Mouse (Mus musculus) midbrain, embryonic 15.5 days (tissue): ENCODE measurements around the gene Lmx1a. TPM values are rescaled to one million over a fixed set of nuclear protein-coding genes. Genes with fewer than 3 reads are reported as not detected.

Experiments
- ATAC-seq: fragments of 200-750 bp; cut with Nextera tagmentation; replicated peaks from 2 replicates; pipeline ENCODE4 v1.8.0; 2017; ENCODE audit warnings: moderate TSS enrichment
- H3K27ac ChIP-seq: fragments of 300-500 bp; sonication (generic); 2 replicates; pipeline ENCODE4 v1.5.1; 2015; ENCODE audit warnings: mild to moderate bottlenecking, inconsistent platforms
- H3K27me3 ChIP-seq: fragments of 300-500 bp; sonication (generic); replicated peaks from 2 replicates; pipeline ENCODE4 v1.6.1; 2015; ENCODE audit warnings: inconsistent platforms
- H3K36me3 ChIP-seq: fragments of 300-500 bp; sonication (generic); replicated peaks from 2 replicates; pipeline ENCODE4 v1.6.1; 2015; ENCODE audit warnings: inconsistent platforms
- H3K4me1 ChIP-seq: fragments of 300-500 bp; sonication (generic); 2 replicates; pipeline ENCODE4 v1.6.1; 2015; ENCODE audit warnings: inconsistent platforms
- H3K4me2 ChIP-seq: fragments of 300-500 bp; sonication (generic); 2 replicates; pipeline ENCODE4 v1.6.1; 2015; ENCODE audit warnings: inconsistent platforms, mild to moderate bottlenecking, moderate library complexity
- H3K4me3 ChIP-seq: fragments of 300-500 bp; sonication (generic); 2 replicates; pipeline ENCODE4 v1.5.1; 2015; ENCODE audit warnings: mild to moderate bottlenecking, inconsistent platforms
- H3K9ac ChIP-seq: fragments of 300-500 bp; sonication (generic); 2 replicates; pipeline ENCODE4 v1.6.1; 2015; ENCODE audit warnings: mild to moderate bottlenecking, inconsistent platforms
- H3K9me3 ChIP-seq: fragments of 300-500 bp; sonication (generic); 2 replicates; pipeline ENCODE4 v1.6.1; 2016; ENCODE audit warnings: inconsistent platforms
- WGBS: fragments of 180-500 bp; shearing (Covaris S2); methylation state at CpG from one replicate; pipeline ENCODE4 v1.1.7; 2015; ENCODE audit warnings: mixed read lengths; 5-methylcytosine and 5-hydroxymethylcytosine counted together
- polyA plus RNA-seq: library from polyadenylated mRNA; unstranded; fragments of >200 nt; fragmentation: Nextera tagmentation; extraction: Ambion mirVana; gene quantifications from 2 replicates; pipeline ENCODE4 v1.2.1, GENCODE M21; 2015

Gene Lmx1a
- polyA plus RNA-seq, 1 experiment from 2014 or later, result 11.9 TPM

DNA sequence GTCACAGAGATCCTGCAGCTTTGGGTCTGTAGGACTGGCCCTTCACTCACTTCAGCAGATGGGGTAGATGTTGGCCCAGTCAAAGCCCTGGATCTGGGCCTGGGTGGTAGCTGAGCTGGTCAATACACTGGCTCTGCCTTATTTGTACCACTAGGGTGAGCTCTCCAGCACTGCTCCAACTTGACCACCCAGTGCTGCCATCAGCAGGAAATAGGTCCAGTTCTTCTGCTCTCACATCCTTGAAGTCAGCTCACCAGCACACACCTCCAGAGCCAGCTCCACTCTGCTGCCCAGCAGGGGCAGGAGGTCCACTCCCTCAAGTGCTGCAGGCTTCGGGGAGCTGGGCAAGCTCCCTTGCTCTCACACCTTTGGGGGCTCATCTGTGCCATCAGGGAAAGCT lies 183.0 kb downstream of the Lmx1a start:
- Histone ChIP-seq H3K36me3 (no peaks in the 10 kb centered on the region), H3K9ac (no peak overlapping the region), H3K27ac (no peak overlapping the region), H3K27me3 (no peaks in the 10 kb centered on the region), H3K4me1 (no peaks in the 10 kb centered on the region), H3K9me3 (no peaks in the 10 kb centered on the region), H3K4me3 (no peak overlapping the region), H3K4me2 (no peak overlapping the region)
- ATAC-seq, result no peak
- 74% methylated on average over 1 of the region's 1 CpGs for WGBS

DNA sequence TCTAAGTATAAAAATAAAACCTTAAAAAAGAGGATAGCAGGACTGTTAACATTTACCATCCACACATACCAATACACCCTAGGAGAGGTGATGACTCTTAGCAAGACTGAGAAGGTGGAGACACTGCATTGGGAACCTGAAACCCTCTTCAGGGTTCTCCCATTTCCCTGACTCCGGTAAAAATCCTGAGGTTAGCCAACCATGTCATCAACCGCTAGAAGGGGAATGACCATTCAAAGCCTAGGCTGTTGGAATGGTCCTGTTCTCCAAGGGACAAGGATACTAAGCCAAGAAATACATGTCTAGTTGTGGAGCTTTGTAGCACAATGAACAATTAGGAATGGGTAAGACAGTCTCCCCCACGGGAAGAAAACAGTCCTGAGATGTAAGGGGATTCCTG lies 185.1 kb downstream of the Lmx1a start:
- H3K9ac ChIP-seq, result no peak overlapping the region
- H3K36me3 ChIP-seq, result no peaks in the 10 kb centered on the region
- 65% methylated on average over 3 of the region's 3 CpGs for WGBS
- H3K4me3 ChIP-seq, result no peak overlapping the region
- no peak for ATAC-seq
- H3K4me2 ChIP-seq, result no peak overlapping the region
- no peak overlapping the region for H3K27ac ChIP-seq
- no peaks in the 10 kb centered on the region for H3K27me3 ChIP-seq
- H3K9me3 ChIP-seq, result no peaks in the 10 kb centered on the region
- H3K4me1 ChIP-seq, result no peaks in the 10 kb centered on the region

DNA sequence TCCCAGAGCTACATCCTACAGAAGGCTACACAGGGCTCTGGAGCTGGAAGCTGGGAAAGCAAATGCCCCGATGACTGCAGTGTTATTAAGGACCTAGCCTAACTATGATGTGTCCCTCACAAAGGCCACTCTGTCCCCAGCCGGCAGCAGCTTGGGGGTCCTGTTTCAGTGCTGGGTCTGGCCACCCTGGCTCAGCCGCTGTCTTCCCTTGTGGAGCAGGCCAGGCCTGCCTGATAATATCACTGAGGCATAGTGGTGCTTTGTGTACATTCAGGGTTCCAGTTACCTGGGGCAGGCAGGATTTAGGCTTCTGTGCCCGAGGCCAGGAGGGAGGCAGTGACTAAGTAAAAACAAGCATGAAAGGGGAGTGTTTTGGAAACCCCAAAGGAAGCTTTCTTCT lies 188.9 kb downstream of the Lmx1a start:
- Histone ChIP-seq H3K9me3 (no peaks in the 10 kb centered on the region), H3K36me3 (no peaks in the 10 kb centered on the region), H3K27ac (no peak overlapping the region), H3K27me3 (no peaks in the 10 kb centered on the region), H3K9ac (no peak overlapping the region), H3K4me2 (no peak overlapping the region), H3K4me1 (no peaks in the 10 kb centered on the region), H3K4me3 (no peak overlapping the region)
- ATAC-seq, result no peak
- WGBS, result 80% methylated on average over 4 of the region's 4 CpGs

DNA sequence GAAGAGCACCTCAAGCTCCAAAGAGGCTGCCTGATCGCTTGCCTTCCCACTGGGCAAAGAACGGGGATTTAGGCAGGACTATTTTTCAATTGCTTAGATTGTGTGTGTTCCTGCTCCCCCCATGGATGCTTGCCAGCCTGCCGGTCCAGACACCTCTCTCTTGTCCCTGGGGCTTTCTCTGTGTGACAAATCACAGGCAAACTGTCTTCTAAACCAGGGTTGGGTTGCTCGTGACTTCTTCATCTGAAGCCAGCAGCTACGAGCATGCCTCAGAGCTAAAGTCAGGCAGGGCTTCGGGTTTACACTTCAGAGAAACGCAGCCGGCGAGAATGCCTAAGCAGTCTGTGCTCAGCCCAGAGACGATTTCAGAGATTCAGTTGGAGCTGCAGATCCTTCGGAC lies 189.3 kb downstream of the Lmx1a start:
- H3K27ac ChIP-seq, result no peak overlapping the region
- H3K4me3 ChIP-seq, result no peak overlapping the region
- H3K27me3 ChIP-seq, result no peaks in the 10 kb centered on the region
- WGBS, result 75% methylated on average over 11 of the region's 11 CpGs
- no peaks in the 10 kb centered on the region for H3K4me1 ChIP-seq
- H3K36me3 ChIP-seq, result no peaks in the 10 kb centered on the region
- no peak overlapping the region for H3K9ac ChIP-seq
- no peak overlapping the region for H3K4me2 ChIP-seq
- ATAC-seq, result no peak
- no peaks in the 10 kb centered on the region for H3K9me3 ChIP-seq

DNA sequence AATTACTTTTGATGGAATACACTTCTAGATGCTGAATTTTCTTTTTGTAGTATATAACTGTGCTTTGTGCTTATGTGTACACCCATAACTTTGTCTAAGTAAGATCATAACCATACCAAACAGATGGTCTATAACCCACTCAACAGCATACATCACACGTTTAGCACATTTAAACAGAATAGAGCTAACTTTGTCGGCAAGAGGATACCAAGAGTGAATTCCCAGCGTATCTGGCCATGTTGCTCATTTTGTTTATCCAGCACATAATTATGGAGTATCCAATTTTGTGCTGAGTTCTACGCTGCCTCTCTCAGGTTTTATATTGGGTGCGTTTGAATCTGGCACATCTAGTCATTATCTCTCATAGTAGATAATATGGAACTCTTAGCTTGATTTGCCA lies 196.7 kb downstream of the Lmx1a start:
- Histone ChIP-seq H3K27ac (no peak overlapping the region), H3K4me3 (no peak overlapping the region), H3K4me1 (0 out of 2 replicates have a peak, but pooled peaks cover 5% of the 10 kb centered on the region), H3K27me3 (no peaks in the 10 kb centered on the region), H3K36me3 (no peaks in the 10 kb centered on the region), H3K9me3 (no peaks in the 10 kb centered on the region), H3K9ac (no peak overlapping the region), H3K4me2 (no peak overlapping the region)
- WGBS, result 97% methylated on average over 5 of the region's 5 CpGs
- ATAC-seq, result no peak

DNA sequence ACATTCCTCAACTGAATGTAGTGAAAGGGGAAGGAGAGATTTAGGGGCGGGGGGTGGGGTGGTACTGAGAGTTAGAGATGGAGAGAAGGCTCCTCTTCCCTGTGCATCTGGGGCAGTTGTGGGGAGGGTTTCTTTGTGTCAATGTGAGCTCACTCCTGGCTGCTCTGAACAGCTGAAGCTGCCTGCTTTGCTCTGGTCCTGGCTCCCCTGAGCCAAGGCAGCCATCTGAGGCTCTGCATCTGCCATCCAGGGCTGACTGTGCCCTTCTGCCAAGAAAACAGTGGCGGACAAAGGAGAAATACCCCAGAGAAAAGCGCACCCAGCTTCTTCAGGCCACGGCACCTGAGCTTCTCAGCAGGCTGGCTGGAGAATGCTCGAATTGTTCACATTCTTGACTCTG lies 199.1 kb downstream of the Lmx1a start:
- Histone ChIP-seq H3K27ac (no peak overlapping the region), H3K4me1 (0 out of 2 replicates have a peak, but pooled peaks cover 5% of the 10 kb centered on the region), H3K36me3 (no peaks in the 10 kb centered on the region), H3K9me3 (no peaks in the 10 kb centered on the region), H3K4me3 (no peak overlapping the region), H3K27me3 (no peaks in the 10 kb centered on the region), H3K4me2 (peak overlapping the region; percentile 38), H3K9ac (no peak overlapping the region)
- ATAC-seq, result no peak
- WGBS, result 65% methylated on average over 5 of the region's 5 CpGs

DNA sequence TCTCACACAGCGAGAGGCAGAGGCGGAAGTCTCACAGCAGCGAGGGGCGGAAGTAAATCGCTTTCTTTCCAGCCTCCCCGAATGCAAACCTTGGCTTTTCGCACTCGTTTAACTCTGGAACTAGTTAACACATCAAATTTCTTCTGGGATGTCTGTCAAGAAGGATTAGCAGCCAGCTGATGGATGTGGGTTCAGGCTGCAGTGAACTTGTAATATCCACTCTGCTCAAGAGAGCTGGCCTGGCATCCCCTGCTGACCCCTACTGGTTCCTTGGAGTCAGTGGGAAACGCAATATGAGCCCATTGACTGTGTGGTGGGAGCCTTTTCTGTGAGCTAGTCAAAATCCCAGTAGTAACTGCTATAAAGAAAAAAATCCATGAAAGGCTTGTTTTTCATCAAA lies 199.8 kb downstream of the Lmx1a start:
- no peak overlapping the region for H3K27ac ChIP-seq
- peak; percentile 79 for ATAC-seq

GRCm38 (mm10) chr1:167896234-167896633 lies 207.2 kb downstream of the Lmx1a start:
- ATAC-seq, result peak; percentile 78
- WGBS, result 26% methylated on average over 7 of the region's 7 CpGs
- no peak overlapping the region for H3K9ac ChIP-seq

More for the DNA sequence above, 199.8 kb downstream of the Lmx1a start:
- Histone ChIP-seq H3K27me3 (no peaks in the 10 kb centered on the region), H3K36me3 (no peaks in the 10 kb centered on the region), H3K4me1 (0 out of 2 replicates have a peak, but pooled peaks cover 5% of the 10 kb centered on the region), H3K9ac (no peak overlapping the region), H3K4me2 (peak overlapping the region; percentile 38), H3K4me3 (0 out of 2 replicates have a peak overlapping the region, but pooled peaks have one; percentile 5), H3K9me3 (no peaks in the 10 kb centered on the region)
- WGBS, result 21% methylated on average over 9 of the region's 9 CpGs

More at GRCm38 (mm10) chr1:167896234-167896633, 207.2 kb downstream of the Lmx1a start:
- Histone ChIP-seq H3K4me1 (no peaks in the 10 kb centered on the region), H3K27ac (no peak overlapping the region), H3K36me3 (no peaks in the 10 kb centered on the region), H3K4me3 (no peak overlapping the region), H3K27me3 (no peaks in the 10 kb centered on the region), H3K9me3 (no peaks in the 10 kb centered on the region), H3K4me2 (no peak overlapping the region)

Other genes with a start within 250 kb of the Lmx1a start
- gene Lrrc52, start 222.5 kb upstream of the Lmx1a start, polyA plus RNA-seq, result not detected in 2 replicates
- gene Rxrg, start 90.9 kb upstream of the Lmx1a start, polyA plus RNA-seq, result 8.4 and 9.3 TPM in 2 replicates